Mouse (Mus musculus): ENCODE results near the gene Apoh.

Apoh gene

GRCm38 (mm10) chr11:108325943-108326342 is 17.2 kb upstream of the Apoh start:
- in situ Hi-C loops (cut with MboI; ENCODE audit: low pct_unique_long_range_greater_than_20kb in 1 of 2, low sequenced_read_pairs in 2 of 2, unreplicated experiment in 1 of 2), result no loop called here

- in situ Hi-C loops (cut with MboI; ENCODE audit: low pct_unique_long_range_greater_than_20kb in 1 of 2, low sequenced_read_pairs in 2 of 2, unreplicated experiment in 1 of 2), result no loop called here
Observed at GRCm38 (mm10) chr11:108330818-108331217, 12.3 kb upstream of the Apoh start.

- in situ Hi-C loops (cut with MboI; ENCODE audit: low pct_unique_long_range_greater_than_20kb in 1 of 2, low sequenced_read_pairs in 2 of 2, unreplicated experiment in 1 of 2), result no loop called here
Observed at GRCm38 (mm10) chr11:108333006-108333405, 10.1 kb upstream of the Apoh start.

GRCm38 (mm10) chr11:108333583-108334379 is 9.4 kb upstream of the Apoh start:
- in situ Hi-C loops (cut with MboI; ENCODE audit: low pct_unique_long_range_greater_than_20kb in 1 of 2, low sequenced_read_pairs in 2 of 2, unreplicated experiment in 1 of 2), result no loop called here

GRCm38 (mm10) chr11:108334658-108335057 is 8.5 kb upstream of the Apoh start:
- in situ Hi-C loops (cut with MboI; ENCODE audit: low pct_unique_long_range_greater_than_20kb in 1 of 2, low sequenced_read_pairs in 2 of 2, unreplicated experiment in 1 of 2), result no loop called here

- in situ Hi-C loops (cut with MboI; ENCODE audit: low pct_unique_long_range_greater_than_20kb in 1 of 2, low sequenced_read_pairs in 2 of 2, unreplicated experiment in 1 of 2), result no loop called here
Observed at GRCm38 (mm10) chr11:108335536-108335935, 7.6 kb upstream of the Apoh start.

GRCm38 (mm10) chr11:108336445-108336844 is 6.7 kb upstream of the Apoh start:
- in situ Hi-C loops (cut with MboI; ENCODE audit: low pct_unique_long_range_greater_than_20kb in 1 of 2, low sequenced_read_pairs in 2 of 2, unreplicated experiment in 1 of 2), result no loop called here

- in situ Hi-C loops (cut with MboI; ENCODE audit: low pct_unique_long_range_greater_than_20kb in 1 of 2, low sequenced_read_pairs in 2 of 2, unreplicated experiment in 1 of 2), result no loop called here
Observed at GRCm38 (mm10) chr11:108340293-108340692, 2.9 kb upstream of the Apoh start.

GRCm38 (mm10) chr11:108341783-108342182 is 1.4 kb upstream of the Apoh start:
- in situ Hi-C loops (cut with MboI; ENCODE audit: low pct_unique_long_range_greater_than_20kb in 1 of 2, low sequenced_read_pairs in 2 of 2, unreplicated experiment in 1 of 2), result no loop called here

- in situ Hi-C loops (cut with MboI; ENCODE audit: low pct_unique_long_range_greater_than_20kb in 1 of 2, low sequenced_read_pairs in 2 of 2, unreplicated experiment in 1 of 2), result no loop called here
Observed at GRCm38 (mm10) chr11:108343789-108344462, 772 bp downstream of the Apoh start, which contains the start of gene Prkca. TSS of gene Prkca (minus strand) at chr11:108343928.

- in situ Hi-C loops (cut with MboI; ENCODE audit: low pct_unique_long_range_greater_than_20kb in 1 of 2, low sequenced_read_pairs in 2 of 2, unreplicated experiment in 1 of 2), result no loop called here
Observed at GRCm38 (mm10) chr11:108344759-108345158, 1.6 kb downstream of the Apoh start.

GRCm38 (mm10) chr11:108345321-108345720 is 2.2 kb downstream of the Apoh start:
- in situ Hi-C loops (cut with MboI; ENCODE audit: low pct_unique_long_range_greater_than_20kb in 1 of 2, low sequenced_read_pairs in 2 of 2, unreplicated experiment in 1 of 2), result no loop called here

GRCm38 (mm10) chr11:108350799-108351198 is 7.6 kb downstream of the Apoh start:
- in situ Hi-C loops (cut with MboI; ENCODE audit: low pct_unique_long_range_greater_than_20kb in 1 of 2, low sequenced_read_pairs in 2 of 2, unreplicated experiment in 1 of 2), result loop anchor here (25.0 kb wide), 2 partner anchors 313 to 338 kb away; no protein-coding TSS in a partner anchor

- in situ Hi-C loops (cut with MboI; ENCODE audit: low pct_unique_long_range_greater_than_20kb in 1 of 2, low sequenced_read_pairs in 2 of 2, unreplicated experiment in 1 of 2), result loop anchor here (25.0 kb wide), 2 partner anchors 316 to 341 kb away; no protein-coding TSS in a partner anchor
Observed at GRCm38 (mm10) chr11:108352842-108353388, 9.8 kb downstream of the Apoh start.

- in situ Hi-C loops (cut with MboI; ENCODE audit: low pct_unique_long_range_greater_than_20kb in 1 of 2, low sequenced_read_pairs in 2 of 2, unreplicated experiment in 1 of 2), result loop anchor here (25.0 kb wide), 2 partner anchors 319 to 344 kb away; no protein-coding TSS in a partner anchor
Observed at GRCm38 (mm10) chr11:108356020-108356419, 12.9 kb downstream of the Apoh start.

GRCm38 (mm10) chr11:108358911-108359310 is 15.8 kb downstream of the Apoh start:
- in situ Hi-C loops (cut with MboI; ENCODE audit: low pct_unique_long_range_greater_than_20kb in 1 of 2, low sequenced_read_pairs in 2 of 2, unreplicated experiment in 1 of 2), result loop anchor here (25.0 kb wide), 2 partner anchors 322 to 347 kb away; no protein-coding TSS in a partner anchor

GRCm38 (mm10) chr11:108360983-108361382 is 17.8 kb downstream of the Apoh start:
- in situ Hi-C loops (cut with MboI; ENCODE audit: low pct_unique_long_range_greater_than_20kb in 1 of 2, low sequenced_read_pairs in 2 of 2, unreplicated experiment in 1 of 2), result loop anchor here (25.0 kb wide), 2 partner anchors 324 to 349 kb away; no protein-coding TSS in a partner anchor

GRCm38 (mm10) chr11:108362965-108363364 is 19.8 kb downstream of the Apoh start:
- in situ Hi-C loops (cut with MboI; ENCODE audit: low pct_unique_long_range_greater_than_20kb in 1 of 2, low sequenced_read_pairs in 2 of 2, unreplicated experiment in 1 of 2), result loop anchor here (25.0 kb wide), 2 partner anchors 326 to 351 kb away; no protein-coding TSS in a partner anchor

- in situ Hi-C loops (cut with MboI; ENCODE audit: low pct_unique_long_range_greater_than_20kb in 1 of 2, low sequenced_read_pairs in 2 of 2, unreplicated experiment in 1 of 2), result loop anchor here (25.0 kb wide), 2 partner anchors 327 to 352 kb away; no protein-coding TSS in a partner anchor
Observed at GRCm38 (mm10) chr11:108363991-108364390, 20.8 kb downstream of the Apoh start.
